Mouse (Mus musculus): ENCODE measurements around the gene 2310030G06Rik.

2310030G06Rik gene

GRCm38 (mm10) chr9:50742744-50743143 lies 3.6 kb downstream of the 2310030G06Rik start:
- DNase-seq (ENCODE audit: low spot score in 2 of 2) = no peak

GRCm38 (mm10) chr9:50742261-50742660 lies 4.1 kb downstream of the 2310030G06Rik start:
- DNase-seq (ENCODE audit: low spot score in 2 of 2) = no peak

- no peak for DNase-seq (ENCODE audit: low spot score in 2 of 2)
Measured at GRCm38 (mm10) chr9:50740867-50741784, 5.2 kb downstream of the 2310030G06Rik start.

- DNase-seq (ENCODE audit: low spot score in 2 of 2) = peak; percentile 87 to 88
Measured at GRCm38 (mm10) chr9:50738914-50739870, 7.1 kb downstream of the 2310030G06Rik start, which contains the start of gene Dixdc1. TSS of gene Dixdc1 (minus strand) at chr9:50739517.

- DNase-seq (ENCODE audit: low spot score in 2 of 2) = peak; percentile 59 to 75
Measured at GRCm38 (mm10) chr9:50734989-50735388, 11.3 kb downstream of the 2310030G06Rik start.

- no peak for DNase-seq (ENCODE audit: low spot score in 2 of 2)
Measured at GRCm38 (mm10) chr9:50732560-50732959, 13.8 kb downstream of the 2310030G06Rik start.

GRCm38 (mm10) chr9:50729600-50729999 lies 16.7 kb downstream of the 2310030G06Rik start:
- DNase-seq (ENCODE audit: low spot score in 2 of 2) = no peak

- peak; percentile 87 to 89 for DNase-seq (ENCODE audit: low spot score in 2 of 2)
Measured at GRCm38 (mm10) chr9:50727925-50728651, 18.2 kb downstream of the 2310030G06Rik start.

GRCm38 (mm10) chr9:50727171-50727924 lies 19.0 kb downstream of the 2310030G06Rik start:
- peak; percentile 78 to 79 for DNase-seq (ENCODE audit: low spot score in 2 of 2)

GRCm38 (mm10) chr9:50725921-50726590 lies 20.3 kb downstream of the 2310030G06Rik start:
- DNase-seq (ENCODE audit: low spot score in 2 of 2) = no peak

GRCm38 (mm10) chr9:50724661-50725330 lies 21.5 kb downstream of the 2310030G06Rik start:
- DNase-seq (ENCODE audit: low spot score in 2 of 2) = no peak

- no peak for DNase-seq (ENCODE audit: low spot score in 2 of 2)
Measured at GRCm38 (mm10) chr9:50724147-50724546, 22.2 kb downstream of the 2310030G06Rik start.

- DNase-seq (ENCODE audit: low spot score in 2 of 2) = peak; percentile 67 to 74
Measured at GRCm38 (mm10) chr9:50723406-50723805, 22.9 kb downstream of the 2310030G06Rik start.

- no peak for DNase-seq (ENCODE audit: low spot score in 2 of 2)
Measured at GRCm38 (mm10) chr9:50722451-50722911, 23.9 kb downstream of the 2310030G06Rik start.

- DNase-seq (ENCODE audit: low spot score in 2 of 2) = no peak
Measured at GRCm38 (mm10) chr9:50721061-50721460, 25.3 kb downstream of the 2310030G06Rik start.

GRCm38 (mm10) chr9:50718878-50719277 lies 27.5 kb downstream of the 2310030G06Rik start:
- DNase-seq (ENCODE audit: low spot score in 2 of 2) = no peak

- DNase-seq (ENCODE audit: low spot score in 2 of 2) = no peak
Measured at GRCm38 (mm10) chr9:50714188-50714587, 32.1 kb downstream of the 2310030G06Rik start.

GRCm38 (mm10) chr9:50711337-50711736 lies 35.0 kb downstream of the 2310030G06Rik start:
- no peak for DNase-seq (ENCODE audit: low spot score in 2 of 2)

- DNase-seq (ENCODE audit: low spot score in 2 of 2) = peak in 1 of 2 experiments; percentile 34
Measured at GRCm38 (mm10) chr9:50709108-50709507, 37.2 kb downstream of the 2310030G06Rik start.

Measured in right cerebral cortex, adult 2 months (tissue).